Mouse (Mus musculus) CH12.LX (cell line): ENCODE results near the gene Brsk2.
"Not testable (repeated sequence)": the region's sequence is repeated elsewhere in the genome, so short reads cannot be mapped to it uniquely, and the experiment has no call there.

Experiments
- IRF4 ChIP-seq: IDR thresholded peaks from 2 replicates; pipeline ENCODE4 v1.6.1; 2014; ENCODE audit warnings: low read depth, mild to moderate bottlenecking, inconsistent platforms, low read length, improper control_type of control experiment
- POLR2A ChIP-seq: IDR thresholded peaks from 2 replicates; pipeline ENCODE4 v1.6.1; 2011; ENCODE audit warnings: low read depth, mild to moderate bottlenecking, improper control_type of control experiment, low read length

DNA sequence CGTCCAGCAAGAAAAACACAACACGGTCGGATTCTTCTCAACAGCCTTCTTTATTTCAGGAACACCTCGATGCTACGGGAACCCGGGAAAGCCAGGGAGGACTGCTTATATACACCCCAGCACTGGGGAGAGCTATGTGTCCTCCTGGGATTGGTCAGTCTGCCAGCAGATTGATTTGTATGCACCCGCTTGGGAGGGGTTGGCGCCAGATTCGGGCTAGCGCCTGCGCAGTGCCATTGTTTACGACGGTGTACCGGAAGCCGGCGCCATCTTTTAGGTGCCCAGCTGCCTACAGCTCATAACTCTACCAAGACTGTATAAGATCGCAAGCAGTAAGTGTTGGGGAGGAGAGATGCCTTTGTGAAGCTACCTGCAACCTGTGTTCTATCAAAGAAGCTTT is 25.4 kb upstream of the Brsk2 start:
- not testable (repeated sequence) for TF ChIP-seq POLR2A, IRF4
